Mouse (Mus musculus) neural tube, embryonic 14.5 days (tissue): ENCODE results near the gene Ccdc142. TPM values are rescaled to one million over a fixed set of nuclear protein-coding genes. Genes with fewer than 3 reads are reported as not detected.

Experiments
- ATAC-seq: fragments of 200-750 bp; cut with Nextera tagmentation; 2 replicates; pipeline ENCODE4 v1.8.0; 2017; ENCODE audit warnings: low read depth, mild to moderate bottlenecking, moderate TSS enrichment, moderate library complexity
- H3K27ac ChIP-seq: fragments of 300-500 bp; sonication (generic); 2 replicates; pipeline ENCODE4 v1.5.1; 2014; ENCODE audit warnings: low read depth, mild to moderate bottlenecking, control low read depth, low read length, moderate library complexity, mixed read lengths
- H3K27me3 ChIP-seq: fragments of 300-500 bp; sonication (generic); 2 replicates; pipeline ENCODE4 v1.6.1; 2014; ENCODE audit warnings: low read length; ENCODE audit not compliant: control insufficient read depth, insufficient read depth
- H3K36me3 ChIP-seq: fragments of 300-500 bp; sonication (generic); 2 replicates; pipeline ENCODE4 v1.6.1; 2014; ENCODE audit warnings: low read length, mixed read lengths; ENCODE audit not compliant: control insufficient read depth, insufficient read depth
- H3K4me1 ChIP-seq: fragments of 300-500 bp; sonication (generic); 2 replicates; pipeline ENCODE4 v1.6.1; 2014; ENCODE audit warnings: low read length; ENCODE audit not compliant: control insufficient read depth, insufficient read depth
- H3K4me2 ChIP-seq: fragments of 300-500 bp; sonication (generic); 2 replicates; pipeline ENCODE4 v1.6.1; 2014; ENCODE audit warnings: mild to moderate bottlenecking, low read depth, low read length, control low read depth
- H3K4me3 ChIP-seq: fragments of 300-500 bp; sonication (generic); 2 replicates; pipeline ENCODE4 v1.5.1; 2014; ENCODE audit warnings: low read depth, low read length, control low read depth, mixed read lengths
- H3K9ac ChIP-seq: fragments of 300-500 bp; sonication (generic); replicated peaks from 2 replicates; pipeline ENCODE4 v1.6.1; 2014; ENCODE audit warnings: low read depth, mild to moderate bottlenecking, control low read depth, low read length, mixed read lengths
- H3K9me3 ChIP-seq: fragments of 300-500 bp; sonication (generic); 2 replicates; pipeline ENCODE4 v1.6.1; 2016; ENCODE audit warnings: low read length; ENCODE audit not compliant: control insufficient read depth
- WGBS: fragments of 180-500 bp; shearing (Covaris S2); extraction: QIAGEN DNeasy Blood & Tissue Kit; methylation state at CpG from one replicate; pipeline ENCODE4 v1.1.7; 2014; 5-methylcytosine and 5-hydroxymethylcytosine counted together
- polyA plus RNA-seq: library from polyadenylated mRNA; unstranded; fragments of >200 nt; fragmentation: Nextera tagmentation; extraction: Ambion mirVana; gene quantifications from 2 replicates; pipeline ENCODE4 v1.2.1, GENCODE M21; 2014

Ccdc142 gene
- polyA plus RNA-seq, 1 experiment from 2014 or later = 6.3 TPM

DNA sequence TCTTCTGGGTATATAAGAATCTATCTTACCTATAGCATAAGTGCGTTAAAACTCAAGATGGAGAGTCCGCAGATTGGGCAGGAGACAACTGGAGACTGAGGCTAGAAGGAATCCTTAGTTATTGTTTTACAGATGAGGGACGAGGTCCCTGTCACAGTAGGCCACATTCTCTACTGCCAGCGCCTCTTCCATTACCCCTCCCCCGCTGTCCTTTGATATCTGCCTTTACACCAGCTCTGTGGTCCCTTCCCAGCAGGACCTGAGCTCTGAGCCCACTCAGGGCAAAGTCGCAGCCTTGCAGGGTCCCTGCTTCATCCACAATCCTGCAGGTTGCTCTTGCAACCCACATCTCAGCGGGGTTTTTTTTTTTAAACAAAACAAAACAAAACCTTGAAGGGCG, 33.2 kb upstream of the Ccdc142 start:
- no peak overlapping the region for H3K4me2 ChIP-seq
- H3K4me1 ChIP-seq = no peaks in the 10 kb centered on the region
- 5% methylated on average over 8 of the region's 8 CpGs for WGBS

DNA sequence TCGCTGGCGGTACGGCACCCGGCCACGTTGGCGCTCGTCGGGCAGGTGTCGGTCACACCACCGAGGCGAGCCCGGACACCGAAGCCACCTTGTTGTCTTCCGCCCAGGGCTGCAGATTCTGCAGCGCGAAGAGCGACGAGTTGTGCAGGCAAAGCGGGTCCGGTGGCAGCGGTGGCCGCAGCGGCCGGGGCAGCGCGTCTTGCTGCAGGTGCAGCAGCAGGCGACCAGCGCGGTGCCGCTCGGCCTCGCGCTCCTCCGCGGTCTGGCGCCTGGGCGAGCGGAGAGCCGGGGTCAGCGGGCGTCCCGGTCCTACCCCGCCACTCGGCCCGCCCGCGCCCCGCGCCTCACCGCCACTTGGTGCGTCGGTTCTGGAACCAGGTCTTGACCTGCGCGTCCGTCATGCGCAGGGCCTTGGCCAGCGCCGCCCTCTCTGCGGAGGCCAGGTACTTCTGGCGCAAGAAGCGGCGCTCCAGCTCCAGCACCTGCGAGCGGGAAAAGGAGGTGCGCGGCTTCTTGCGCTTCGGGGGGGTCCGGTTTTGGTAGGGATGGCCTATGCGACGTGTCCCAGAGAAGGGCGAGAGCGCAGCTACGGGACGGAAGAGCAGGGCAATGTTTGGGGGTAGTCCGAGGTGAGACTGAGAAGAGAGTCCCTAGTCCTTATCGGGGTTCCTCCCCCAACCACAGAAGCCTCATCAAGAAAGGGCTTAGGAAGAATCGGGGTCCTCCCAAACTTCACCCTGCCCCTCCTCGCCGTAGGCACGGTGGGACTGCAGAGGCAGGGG, 32.5 kb upstream of the Ccdc142 start:
- under 1% methylated on average over 81 of the region's 81 CpGs for WGBS
- no peak for ATAC-seq
- peak overlapping the region; percentile 31 for H3K4me2 ChIP-seq

More for the DNA sequence above, 33.2 kb upstream of the Ccdc142 start:
- Histone ChIP-seq H3K27me3 (peaks cover 77% of the 10 kb centered on the region), H3K27ac (no peak overlapping the region), H3K36me3 (no peaks in the 10 kb centered on the region), H3K9me3 (no peaks in the 10 kb centered on the region), H3K9ac (no peak overlapping the region), H3K4me3 (no peak overlapping the region)
- ATAC-seq = no peak

DNA sequence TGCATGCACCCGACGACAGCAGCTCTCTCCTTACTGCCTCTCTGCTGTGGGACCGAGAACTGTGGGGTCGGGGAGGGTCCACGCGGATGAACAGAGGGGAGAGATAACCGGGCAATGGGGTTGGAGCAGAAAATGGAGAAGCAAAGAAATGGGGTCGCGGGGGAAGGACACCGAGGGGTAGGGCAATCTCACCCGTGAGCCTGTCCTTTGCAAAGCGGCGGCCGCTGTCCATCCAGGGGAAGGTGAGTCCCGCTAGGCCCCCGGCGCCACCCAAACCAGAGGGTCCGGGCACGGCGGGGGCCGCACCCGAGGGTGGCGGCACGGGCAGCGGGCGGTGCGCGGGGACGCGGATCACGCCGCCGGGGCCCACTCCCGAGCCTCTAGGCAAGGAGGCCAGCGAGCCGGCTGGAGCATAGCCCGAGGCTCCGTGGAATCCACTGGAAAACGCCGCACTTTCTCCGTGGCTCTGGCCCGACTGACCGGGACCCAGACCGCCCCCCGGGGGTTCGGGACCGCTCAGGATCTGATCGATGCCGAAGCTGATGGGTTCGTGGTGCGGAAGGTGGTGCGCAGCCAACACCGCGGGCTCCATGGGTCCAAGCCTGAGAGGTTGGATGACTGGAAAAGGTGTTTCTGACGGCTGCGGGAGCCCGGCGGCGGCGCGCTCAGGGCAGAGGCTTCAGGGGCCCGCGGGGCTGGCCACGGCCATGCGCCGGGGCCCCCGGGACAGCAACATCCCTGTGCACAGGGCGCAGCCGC, 31.7 kb upstream of the Ccdc142 start:
- no peak overlapping the region for H3K4me2 ChIP-seq
- no peaks in the 10 kb centered on the region for H3K9me3 ChIP-seq
- peak; percentile 38; the same call in 1 of the 2 replicates for ATAC-seq
- no peak overlapping the region for H3K27ac ChIP-seq
- H3K4me1 ChIP-seq = no peaks in the 10 kb centered on the region
- H3K36me3 ChIP-seq = no peaks in the 10 kb centered on the region
- peaks cover 71% of the 10 kb centered on the region for H3K27me3 ChIP-seq
- H3K4me3 ChIP-seq = peak overlapping the region; percentile 20
- no peak overlapping the region; the same call in 1 of the 2 replicates for H3K9ac ChIP-seq
- WGBS = under 1% methylated on average over 69 of the region's 69 CpGs

More for the DNA sequence above, 32.5 kb upstream of the Ccdc142 start:
- Histone ChIP-seq H3K27me3 (peaks cover 75% of the 10 kb centered on the region), H3K36me3 (no peaks in the 10 kb centered on the region), H3K4me3 (peak overlapping the region; percentile 20; the same call in 1 of the 2 replicates), H3K9ac (no peak overlapping the region), H3K27ac (no peak overlapping the region), H3K9me3 (no peaks in the 10 kb centered on the region), H3K4me1 (no peaks in the 10 kb centered on the region)

DNA sequence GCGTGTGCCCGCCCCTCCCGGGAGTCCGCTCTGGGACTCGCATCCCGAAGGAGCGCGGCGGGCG, 31.3 kb upstream of the Ccdc142 start, which contains the start of gene Tlx2:
TSS of gene Tlx2 (minus strand) at position 47 of the 64 bp plus-strand sequence.
- WGBS = 2% methylated on average over 10 of the region's 10 CpGs
- Histone ChIP-seq H3K4me3 (peak within 1 kb of the TSS; percentile 20), H3K27ac (no peak within 1 kb of the TSS), H3K9me3 (no peaks in the 10 kb centered on the region), H3K36me3 (no peaks in the 10 kb centered on the region), H3K4me2 (peak within 1 kb of the TSS; percentile 31), H3K4me1 (no peaks in the 10 kb centered on the region), H3K9ac (no peak within 1 kb of the TSS; the same call in 1 of the 2 replicates), H3K27me3 (peaks cover 74% of the 10 kb centered on the region)
- ATAC-seq = no peak

DNA sequence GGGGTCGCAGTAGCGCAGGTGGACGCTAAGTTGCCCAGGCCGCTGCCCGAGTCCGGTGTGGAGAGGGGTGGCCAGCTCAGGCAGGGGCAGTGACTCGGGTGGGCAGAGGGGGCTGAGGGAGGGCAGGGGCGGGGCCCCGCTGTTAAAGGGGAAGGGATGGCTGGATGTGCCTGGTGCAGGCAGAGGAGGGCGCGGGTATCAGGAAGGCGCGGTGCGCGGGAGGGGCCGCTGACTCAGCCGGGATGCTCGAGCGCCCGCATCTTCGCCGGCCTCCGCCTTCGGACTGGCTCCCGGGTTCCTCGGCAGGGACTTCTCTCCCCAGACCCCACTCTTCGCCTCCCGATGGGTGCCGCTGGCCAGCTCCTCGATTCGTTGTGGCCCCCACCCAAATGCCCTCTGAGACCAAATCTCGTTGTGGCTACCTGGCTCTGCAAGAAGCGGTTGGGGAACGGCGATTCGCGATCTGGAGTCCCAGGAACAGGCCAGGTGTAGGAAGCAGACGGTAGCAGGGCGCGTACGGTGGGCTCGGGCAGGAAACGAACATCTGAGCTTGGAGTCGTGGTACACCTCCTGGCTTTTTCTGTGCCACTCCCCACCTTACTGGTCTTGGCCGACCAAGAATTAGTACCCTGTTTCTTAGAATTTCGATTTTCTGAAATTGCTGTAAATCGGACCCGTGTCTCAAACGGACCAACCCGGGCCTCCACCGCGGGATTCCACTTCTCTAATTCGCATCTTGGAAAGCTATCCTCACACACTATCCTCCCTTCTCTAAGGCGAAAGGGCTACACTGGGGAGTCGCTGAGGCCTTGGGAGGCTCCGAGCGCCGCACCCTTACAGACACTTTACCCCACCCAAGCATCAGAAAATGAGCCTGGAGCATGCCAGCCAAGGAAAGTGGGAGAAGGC, 30.8 kb upstream of the Ccdc142 start:
- Histone ChIP-seq H3K4me3 (peak overlapping the region; percentile 20), H3K4me2 (no peak overlapping the region), H3K36me3 (no peaks in the 10 kb centered on the region), H3K27me3 (peaks cover 71% of the 10 kb centered on the region), H3K9ac (no peak overlapping the region; the same call in 1 of the 2 replicates), H3K27ac (no peak overlapping the region), H3K9me3 (no peaks in the 10 kb centered on the region), H3K4me1 (no peaks in the 10 kb centered on the region)
- ATAC-seq = 0 out of 2 replicates have a peak, but pooled peaks have one; percentile 4
- under 1% methylated on average over 44 of the region's 58 CpGs for WGBS

DNA sequence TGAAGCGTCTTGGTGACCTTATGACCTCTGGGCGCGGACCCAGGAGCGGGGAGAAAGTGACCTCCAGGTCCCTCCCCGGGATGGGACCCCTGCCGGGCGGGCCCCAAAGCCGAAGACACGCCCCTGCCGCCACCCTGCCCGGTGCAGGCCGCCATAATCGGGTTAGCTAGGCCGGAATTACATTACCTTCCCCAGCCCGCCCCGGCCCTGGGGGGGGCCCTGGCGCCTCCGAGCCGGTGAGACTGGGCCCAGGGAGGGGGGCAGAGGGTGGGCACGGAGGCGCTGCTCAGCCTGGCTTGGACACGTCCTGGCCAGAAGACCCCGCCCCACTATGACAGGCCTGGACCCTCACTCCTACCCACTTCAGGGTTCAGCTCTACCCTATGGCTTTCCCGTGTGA, 30.2 kb upstream of the Ccdc142 start:
- no peaks in the 10 kb centered on the region for H3K4me1 ChIP-seq
- H3K27ac ChIP-seq = no peak overlapping the region
- H3K4me3 ChIP-seq = no peak overlapping the region
- no peaks in the 10 kb centered on the region for H3K9me3 ChIP-seq
- 1% methylated on average over 23 of the region's 24 CpGs for WGBS
- no peaks in the 10 kb centered on the region for H3K36me3 ChIP-seq
- H3K9ac ChIP-seq = no peak overlapping the region
- peak; percentile 32; the same call in 1 of the 2 replicates for ATAC-seq
- peaks cover 64% of the 10 kb centered on the region for H3K27me3 ChIP-seq
- no peak overlapping the region for H3K4me2 ChIP-seq

DNA sequence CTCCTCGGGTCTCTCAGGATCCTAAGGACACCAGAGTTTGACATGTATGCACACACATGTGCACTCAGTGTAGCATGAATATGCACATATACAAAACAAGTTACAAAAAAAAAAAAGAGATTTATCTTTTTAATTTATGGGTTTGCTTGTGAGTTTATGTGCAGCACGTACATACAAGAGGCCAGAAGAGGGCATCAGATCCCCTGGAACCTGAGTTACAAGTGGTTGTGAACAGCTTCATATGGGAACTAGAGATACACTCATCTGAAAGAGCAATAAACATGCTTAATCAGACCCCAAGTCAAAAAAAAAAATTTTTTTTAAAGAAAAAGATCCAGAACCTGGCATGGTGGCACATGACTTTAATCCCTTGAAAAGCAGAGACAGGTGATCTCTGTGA, 26.4 kb upstream of the Ccdc142 start:
- no peak for ATAC-seq
- 14% methylated on average over 2 of the region's 2 CpGs for WGBS
- peaks cover 14% of the 10 kb centered on the region for H3K4me1 ChIP-seq
- H3K27me3 ChIP-seq = peaks cover 37% of the 10 kb centered on the region
- H3K4me3 ChIP-seq = no peak overlapping the region
- H3K4me2 ChIP-seq = no peak overlapping the region
- no peak overlapping the region for H3K27ac ChIP-seq
- no peaks in the 10 kb centered on the region for H3K9me3 ChIP-seq
- H3K9ac ChIP-seq = no peak overlapping the region
- H3K36me3 ChIP-seq = 0 out of 2 replicates have a peak, but pooled peaks cover 2% of the 10 kb centered on the region

DNA sequence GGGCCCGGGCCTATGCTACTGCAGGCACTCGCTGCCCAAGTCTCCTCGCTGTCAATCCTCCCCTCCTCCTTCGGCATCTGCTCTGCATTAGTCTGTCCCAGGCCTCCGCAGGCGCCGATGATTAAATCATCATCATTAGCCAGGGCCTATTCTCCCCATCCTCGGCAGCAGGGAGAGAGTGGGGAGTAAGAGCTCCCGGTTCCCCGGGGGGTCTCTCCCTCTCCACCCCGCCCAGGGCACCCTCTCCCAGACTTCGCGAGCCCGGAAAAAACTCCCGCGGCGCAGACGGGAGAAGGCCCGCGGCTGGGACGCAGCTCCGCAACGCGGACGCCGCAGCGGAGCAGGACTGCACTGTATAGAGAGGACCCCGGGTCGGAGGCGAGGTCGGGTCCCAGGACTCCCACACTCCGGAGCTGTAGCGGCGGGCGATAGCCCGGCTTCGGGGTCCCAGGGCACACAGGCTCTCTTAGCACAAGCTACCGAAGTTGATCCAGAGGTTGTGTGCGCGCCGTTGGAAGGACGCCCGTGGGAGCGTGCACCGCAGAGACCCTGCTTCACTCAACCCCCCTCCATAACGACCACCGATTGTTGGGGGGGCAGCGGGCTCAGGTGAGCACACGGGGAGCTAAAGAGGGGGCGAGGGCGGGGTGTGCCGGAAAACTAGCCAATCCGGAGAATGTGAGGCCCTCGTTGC, 23.6 kb upstream of the Ccdc142 start, which contains the start of gene Pcgf1:
TSS of gene Pcgf1 (plus strand) at position 240 of the 694 bp plus-strand sequence.
- Histone ChIP-seq H3K27ac (peak within 1 kb of the TSS; percentile 86), H3K9ac (peak within 1 kb of the TSS; percentile 86), H3K4me2 (peak within 1 kb of the TSS; percentile 96), H3K9me3 (no peaks in the 10 kb centered on the region), H3K36me3 (peaks cover 10% of the 10 kb centered on the region; the same call in 1 of the 2 replicates), H3K4me3 (peak within 1 kb of the TSS; percentile 76), H3K4me1 (peaks cover 14% of the 10 kb centered on the region), H3K27me3 (peaks cover 16% of the 10 kb centered on the region)
- WGBS = under 1% methylated on average over 54 of the region's 54 CpGs
- ATAC-seq = peak; percentile 78
